Mouse (Mus musculus) ES-E14 (cell line): ENCODE data around the gene Bri3. TPM values are rescaled to one million over a fixed set of nuclear protein-coding genes. Genes with fewer than 3 reads are reported as not detected.

Experiments used
- DNase-seq: peaks from one replicate; pipeline ENCODE4 v3.0.0-alpha.2; 2013; ENCODE audit warnings: low read depth, low spot score
- H3K27ac ChIP-seq: 2 replicates; pipeline ENCODE4 v1.5.1; 2012; ENCODE audit warnings: low read depth, mild to moderate bottlenecking, low read length, moderate library complexity, mixed read lengths; ENCODE audit not compliant: poor library complexity, insufficient read depth, severe bottlenecking
- H3K36me3 ChIP-seq: 2 replicates; pipeline ENCODE4 v1.6.1; 2012; ENCODE audit warnings: mild to moderate bottlenecking, low read length, moderate library complexity, mixed read lengths; ENCODE audit not compliant: control insufficient read depth, poor library complexity, insufficient read depth, severe bottlenecking
- H3K4me1 ChIP-seq, 2 experiments: fragments of 150-350 bp in 1 of 2; sonication (generic) in 1 of 2; 2 replicates each; pipeline ENCODE4 v1.6.1; 2012; ENCODE audit warnings: low read length in 2 of 2, mild to moderate bottlenecking in 1 of 2, mixed read lengths in 1 of 2; ENCODE audit not compliant: control insufficient read depth in 2 of 2, insufficient read depth in 2 of 2, poor library complexity in 1 of 2
- H3K4me3 ChIP-seq, 2 experiments: fragments of 150-350 bp in 1 of 2; sonication (generic) in 1 of 2; 2 replicates each; pipeline ENCODE4 v1.5.1; 2012; ENCODE audit warnings: low read length in 2 of 2, low read depth in 1 of 2, mild to moderate bottlenecking in 1 of 2, mixed read lengths in 1 of 2; ENCODE audit not compliant: insufficient read depth in 1 of 2, poor library complexity in 1 of 2, severe bottlenecking in 1 of 2
- H3K9ac ChIP-seq: 2 replicates; pipeline ENCODE4 v1.6.1; 2012; ENCODE audit warnings: low read depth, mild to moderate bottlenecking, low read length, mixed read lengths; ENCODE audit not compliant: poor library complexity, insufficient read depth, severe bottlenecking
- H3K9me3 ChIP-seq: fragments of 150-350 bp; sonication (generic); 2 replicates; pipeline ENCODE4 v1.6.1; 2012; ENCODE audit warnings: low read depth, mild to moderate bottlenecking, low read length; ENCODE audit not compliant: control insufficient read depth, insufficient read depth
- CHD2 ChIP-seq: IDR thresholded peaks from 2 replicates; pipeline ENCODE4 v1.6.1; 2014; ENCODE audit warnings: mild to moderate bottlenecking, low read depth, low read length, inconsistent platforms
- HCFC1 ChIP-seq: IDR thresholded peaks from 2 replicates; pipeline ENCODE4 v1.6.1; 2012; ENCODE audit warnings: low read length, inconsistent platforms, borderline replicate concordance; ENCODE audit not compliant: insufficient read depth
- MAFK ChIP-seq: IDR thresholded peaks from 2 replicates; pipeline ENCODE4 v1.6.1; 2014; ENCODE audit warnings: mild to moderate bottlenecking, low read depth, low read length, inconsistent platforms; ENCODE audit not compliant: insufficient read depth
- ZC3H11A ChIP-seq: IDR thresholded peaks from 2 replicates; pipeline ENCODE4 v1.6.1; 2012; ENCODE audit warnings: low read depth, mild to moderate bottlenecking, inconsistent platforms, low read length, borderline replicate concordance
- ZNF384 ChIP-seq: IDR thresholded peaks from 2 replicates; pipeline ENCODE4 v1.6.1; 2012; ENCODE audit warnings: low read depth, low read length, inconsistent platforms
- in situ Hi-C, 2 experiments: fragments of 600-800 bp; cut with MboI; formaldehyde crosslinking; loops; one replicate each; pipeline ENCODE4 v1.15.1; 2025; ENCODE audit warnings: low sequenced_read_pairs in 2 of 2, inconsistent platforms in 1 of 2; ENCODE audit not compliant: unreplicated experiment in 2 of 2
- total RNA-seq: library from RNA; depleted of rRNA; stranded (reverse); fragments of 300-350 nt; gene quantifications from 2 replicates; pipeline ENCODE4 v1.2.3, GENCODE M21; 2012

Gene Bri3
- total RNA-seq, 1 experiment, result 26.4 TPM

DNA sequence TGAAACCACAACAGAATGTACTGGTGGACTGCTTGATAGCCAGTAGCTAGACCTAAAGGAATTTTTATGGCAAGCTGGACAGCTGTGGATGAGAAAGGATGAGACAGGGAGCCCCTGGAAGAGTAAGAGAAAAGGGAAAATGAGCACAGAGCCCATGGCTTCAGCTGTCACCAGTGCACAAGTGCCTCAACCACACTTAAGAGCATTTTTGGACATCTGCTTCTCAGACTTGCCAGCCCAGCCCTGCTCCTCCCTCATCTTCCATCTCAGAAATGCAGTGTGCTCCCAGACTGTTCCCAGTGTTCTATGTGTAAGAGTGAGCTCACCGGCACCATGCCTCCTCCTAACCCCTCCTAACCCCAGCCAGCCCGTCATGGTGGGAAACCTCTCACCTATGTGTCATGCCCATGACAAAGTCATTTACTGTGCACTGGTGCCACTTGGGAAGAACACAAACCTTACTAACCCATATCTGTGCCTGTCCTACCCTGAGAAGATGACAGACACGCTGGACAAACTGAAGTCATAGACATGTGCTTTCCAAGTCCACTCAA is 43.1 kb downstream of the Bri3 start:
- Histone ChIP-seq H3K4me1 (no peaks in the 10 kb centered on the region), H3K9ac (no peak overlapping the region), H3K4me3 (no peak overlapping the region), H3K36me3 (no peaks in the 10 kb centered on the region), H3K27ac (no peak overlapping the region), H3K9me3 (no peaks in the 10 kb centered on the region)
- no peak for DNase-seq
- in situ Hi-C loops, result no loop called here
- TF ChIP-seq MAFK, result no peak
- no peak for TF ChIP-seq CHD2
- no peak for TF ChIP-seq ZC3H11A
- no peak for TF ChIP-seq ZNF384
- TF ChIP-seq HCFC1, result no peak

DNA sequence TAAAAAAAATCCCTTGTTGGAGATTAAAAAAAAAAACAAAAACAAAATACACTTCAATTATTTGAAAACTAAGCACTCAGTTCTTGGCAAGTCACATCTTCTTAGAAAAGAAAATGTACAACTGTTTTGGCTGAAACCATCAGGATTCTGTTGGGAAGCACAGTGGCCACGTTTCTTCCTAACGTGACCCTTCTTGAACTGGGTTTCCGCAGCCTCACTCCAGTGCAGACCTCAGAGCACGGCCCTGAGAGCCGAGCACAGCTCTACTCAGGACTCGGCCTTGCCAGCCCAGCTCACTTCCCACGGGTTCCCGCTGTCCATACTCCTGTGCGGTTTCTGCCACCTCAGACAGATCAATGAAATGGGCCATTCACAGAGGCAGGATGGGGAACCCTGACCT is 44.2 kb downstream of the Bri3 start:
- no peak for TF ChIP-seq ZNF384
- TF ChIP-seq HCFC1, result no peak
- no peak for TF ChIP-seq ZC3H11A
- TF ChIP-seq MAFK, result no peak
- no peak for TF ChIP-seq CHD2
- Histone ChIP-seq H3K9me3 (no peaks in the 10 kb centered on the region), H3K9ac (no peak overlapping the region), H3K36me3 (no peaks in the 10 kb centered on the region), H3K4me1 (no peaks in the 10 kb centered on the region), H3K27ac (no peak overlapping the region), H3K4me3 (no peak overlapping the region)
- DNase-seq, result no peak
- in situ Hi-C loops, result no loop called here

DNA sequence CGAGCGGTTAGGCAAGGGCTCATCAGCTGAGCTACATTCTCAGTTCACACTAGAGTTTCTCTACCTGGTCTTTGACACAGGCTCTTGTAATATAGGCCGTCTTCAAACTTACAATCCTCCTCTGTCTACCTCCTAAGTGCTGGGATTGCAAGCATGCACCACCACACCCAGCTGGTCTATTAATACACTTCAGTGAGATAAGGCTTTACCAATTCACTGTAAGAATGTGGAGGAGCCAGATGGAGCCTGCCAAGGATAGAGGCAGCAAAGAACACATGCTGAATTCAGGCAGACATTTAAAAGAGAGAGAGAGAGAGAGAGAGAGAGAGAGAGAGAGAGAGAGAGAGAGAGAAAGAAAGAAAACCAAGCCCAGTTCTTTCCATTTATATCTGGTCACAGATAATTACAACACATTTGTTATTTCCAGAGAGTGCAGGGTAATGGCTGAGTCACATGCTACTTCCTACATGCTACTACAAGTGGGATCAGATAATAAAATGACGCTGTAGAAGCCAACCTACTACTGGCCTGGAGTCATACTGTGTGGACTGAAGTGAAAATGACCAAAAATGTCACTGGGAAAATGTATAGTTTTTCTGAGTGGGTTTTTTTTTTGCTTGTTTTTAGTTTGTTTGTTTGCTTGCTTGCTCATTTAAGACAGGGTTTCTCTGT is 45.7 kb downstream of the Bri3 start:
- Histone ChIP-seq H3K9me3 (no peaks in the 10 kb centered on the region), H3K36me3 (no peaks in the 10 kb centered on the region), H3K4me1 (no peaks in the 10 kb centered on the region), H3K9ac (no peak overlapping the region), H3K4me3 (no peak overlapping the region), H3K27ac (no peak overlapping the region)
- in situ Hi-C loops, result no loop called here
- no peak for DNase-seq
- TF ChIP-seq ZNF384, result no peak
- no peak for TF ChIP-seq CHD2
- TF ChIP-seq MAFK, result no peak
- TF ChIP-seq ZC3H11A, result no peak
- no peak for TF ChIP-seq HCFC1

DNA sequence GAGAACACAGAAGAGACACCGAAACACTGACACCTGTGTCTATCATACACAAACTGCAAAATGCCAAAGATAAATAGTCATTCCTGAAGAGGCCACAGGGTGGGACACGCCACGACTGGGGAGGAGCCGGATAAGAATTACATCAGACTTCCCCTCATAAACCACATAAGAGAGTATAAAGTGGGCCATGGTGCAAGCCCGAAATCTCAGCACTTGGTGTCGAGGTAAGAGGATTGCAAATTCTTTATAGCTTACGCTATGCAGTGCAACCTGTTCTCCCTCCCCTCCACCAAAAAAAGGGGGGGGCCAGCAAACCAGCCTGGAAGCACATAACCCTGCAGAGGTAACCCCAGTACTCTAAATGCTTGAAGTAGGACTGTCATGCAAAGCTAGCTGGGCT is 50.7 kb downstream of the Bri3 start:
- in situ Hi-C loops, result no loop called here
- H3K36me3 ChIP-seq, result no peaks in the 10 kb centered on the region
- DNase-seq, result no peak

More for the DNA sequence above, 50.7 kb downstream of the Bri3 start:
- H3K9me3 ChIP-seq, result no peaks in the 10 kb centered on the region
- no peak for TF ChIP-seq MAFK
- no peak for TF ChIP-seq ZNF384
- no peak for TF ChIP-seq HCFC1
- TF ChIP-seq CHD2, result no peak
- TF ChIP-seq ZC3H11A, result no peak
- H3K4me1 ChIP-seq, result no peaks in the 10 kb centered on the region
- H3K27ac ChIP-seq, result no peak overlapping the region
- H3K9ac ChIP-seq, result no peak overlapping the region
- H3K4me3 ChIP-seq, result no peak overlapping the region
